Mouse (Mus musculus) intestine, embryonic 15.5 days (tissue): ENCODE measurements around the gene Gm20390. TPM values are rescaled to one million over a fixed set of nuclear protein-coding genes. Genes with fewer than 3 reads are reported as not detected.

ENCODE experiments used
- ATAC-seq: fragments of 200-750 bp; cut with Nextera tagmentation; 2 replicates; pipeline ENCODE4 v1.8.0; 2017; ENCODE audit warnings: moderate TSS enrichment, moderate library complexity
- H3K27ac ChIP-seq: fragments of 300-500 bp; sonication (generic); 2 replicates; pipeline ENCODE4 v1.5.1; 2015; ENCODE audit warnings: mild to moderate bottlenecking, inconsistent platforms
- H3K27me3 ChIP-seq: fragments of 300-500 bp; sonication (generic); replicated peaks from 2 replicates; pipeline ENCODE4 v1.6.1; 2015; ENCODE audit warnings: inconsistent platforms
- H3K36me3 ChIP-seq: fragments of 300-500 bp; sonication (generic); 2 replicates; pipeline ENCODE4 v1.6.1; 2015; ENCODE audit warnings: inconsistent platforms
- H3K4me1 ChIP-seq: fragments of 300-500 bp; sonication (generic); replicated peaks from 2 replicates; pipeline ENCODE4 v1.6.1; 2015; ENCODE audit warnings: inconsistent platforms
- H3K4me2 ChIP-seq: fragments of 300-500 bp; sonication (generic); replicated peaks from 2 replicates; pipeline ENCODE4 v1.6.1; 2015; ENCODE audit warnings: mild to moderate bottlenecking, inconsistent platforms
- H3K4me3 ChIP-seq: fragments of 300-500 bp; sonication (generic); replicated peaks from 2 replicates; pipeline ENCODE4 v1.5.1; 2015; ENCODE audit warnings: inconsistent platforms
- H3K9ac ChIP-seq: fragments of 300-500 bp; sonication (generic); 2 replicates; pipeline ENCODE4 v1.6.1; 2015; ENCODE audit warnings: inconsistent platforms
- H3K9me3 ChIP-seq: fragments of 300-500 bp; sonication (generic); 2 replicates; pipeline ENCODE4 v1.6.1; 2016; ENCODE audit warnings: inconsistent platforms
- WGBS: fragments of 180-500 bp; shearing (Covaris S2); methylation state at CpG from one replicate; pipeline ENCODE4 v1.1.7; 2015; 5-methylcytosine and 5-hydroxymethylcytosine counted together
- polyA plus RNA-seq: library from polyadenylated mRNA; unstranded; fragments of >200 nt; fragmentation: Nextera tagmentation; extraction: Ambion mirVana; gene quantifications from 2 replicates; pipeline ENCODE4 v1.2.1, GENCODE M21; 2015

The Gm20390 gene
- polyA plus RNA-seq, result 432 and 477 TPM in 2 replicates

DNA sequence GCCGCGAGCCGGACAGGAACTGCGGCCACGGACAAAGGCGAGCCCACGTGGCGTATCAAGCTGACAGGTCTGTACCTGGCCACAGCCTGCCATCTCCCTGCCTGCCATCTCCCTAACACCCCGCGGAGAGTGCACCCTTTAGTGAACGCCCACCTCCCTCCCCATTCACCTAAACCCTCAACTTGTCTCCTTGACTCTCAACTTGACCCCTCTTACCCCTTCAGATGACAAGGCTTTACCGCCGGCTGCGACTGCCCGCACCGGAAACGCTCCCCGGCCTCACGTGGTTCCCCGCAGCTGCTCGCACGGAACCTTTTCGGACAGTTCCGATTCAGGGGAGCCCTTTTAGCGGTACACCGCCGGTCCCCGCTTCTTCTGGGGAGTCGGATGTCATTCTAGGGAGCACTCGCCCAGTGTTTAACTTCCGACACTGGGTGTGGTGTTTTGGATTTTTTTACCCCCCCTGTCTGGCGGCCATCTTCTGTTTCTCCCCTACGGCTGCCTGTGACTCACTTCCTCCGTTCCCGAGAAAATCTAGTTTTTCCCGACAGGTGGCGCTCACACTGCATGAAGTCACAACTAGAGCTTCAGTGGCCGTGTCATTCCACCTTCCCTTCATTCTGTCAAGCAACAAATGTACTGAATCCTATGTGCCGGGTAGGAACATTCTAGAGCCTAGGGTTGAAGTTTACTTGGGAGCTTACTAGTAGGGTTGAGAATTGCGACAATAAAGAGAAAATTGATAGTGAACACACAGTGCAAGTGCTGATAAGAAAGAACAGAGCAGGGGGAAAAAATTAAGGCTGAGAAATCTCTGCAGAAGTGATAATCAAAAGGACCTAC, at the start of gene Gm20390, which contains the start of gene Nme1:
TSS of gene Gm20390 (minus strand) at position 289 of the 843 bp plus-strand sequence.
TSS of gene Nme1 (minus strand) at position 517 of the 843 bp plus-strand sequence.
- no peaks in the 10 kb centered on the region for H3K9me3 ChIP-seq
- peak within 1 kb of the TSS; percentile 75 for H3K4me3 ChIP-seq
- peak; percentile 97 for ATAC-seq
- 0 out of 2 replicates have a peak, but pooled peaks cover 2% of the 10 kb centered on the region for H3K36me3 ChIP-seq
- peak within 1 kb of the TSS; percentile 63 for H3K27ac ChIP-seq
- H3K9ac ChIP-seq, result peak within 1 kb of the TSS; percentile 68
- H3K4me2 ChIP-seq, result peak within 1 kb of the TSS; percentile 77
- no peaks in the 10 kb centered on the region for H3K27me3 ChIP-seq
- 0 out of 2 replicates have a peak, but pooled peaks cover 4% of the 10 kb centered on the region for H3K4me1 ChIP-seq
- under 1% methylated on average over 40 of the region's 40 CpGs for WGBS

- no peak overlapping the region for H3K4me2 ChIP-seq
- no peak overlapping the region for H3K4me3 ChIP-seq
- H3K4me1 ChIP-seq, result 0 out of 2 replicates have a peak, but pooled peaks cover 5% of the 10 kb centered on the region
- no peak for ATAC-seq
- H3K9ac ChIP-seq, result no peak overlapping the region
- no peaks in the 10 kb centered on the region for H3K36me3 ChIP-seq
- no peak overlapping the region for H3K27ac ChIP-seq
- 89% methylated on average over 2 of the region's 2 CpGs for WGBS
- no peaks in the 10 kb centered on the region for H3K9me3 ChIP-seq
- H3K27me3 ChIP-seq, result no peaks in the 10 kb centered on the region
Measured at GRCm38 (mm10) chr11:94003346-94003745, 35.3 kb upstream of the Gm20390 start.

DNA sequence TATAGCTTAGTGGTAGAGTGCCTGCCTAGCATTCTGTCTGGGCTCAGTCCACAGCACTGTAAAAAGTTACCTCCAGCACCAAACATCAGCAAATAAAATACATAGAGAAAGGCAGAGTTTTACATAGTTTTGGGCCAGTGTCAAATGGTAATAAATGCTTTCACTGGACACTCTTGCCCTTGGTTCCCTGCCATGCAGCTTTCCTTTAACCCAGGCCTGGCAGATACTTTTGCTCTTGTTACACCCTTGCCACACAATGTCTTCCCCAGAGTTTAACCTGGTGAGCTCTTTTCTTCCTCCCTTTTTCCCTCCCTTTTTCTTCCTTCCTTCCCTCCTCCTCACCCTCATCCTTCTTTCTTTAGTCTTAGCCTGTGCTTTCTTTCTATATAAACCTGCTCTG, 31.2 kb upstream of the Gm20390 start:
- no peak for ATAC-seq
- H3K9me3 ChIP-seq, result no peaks in the 10 kb centered on the region
- H3K27me3 ChIP-seq, result no peaks in the 10 kb centered on the region

DNA sequence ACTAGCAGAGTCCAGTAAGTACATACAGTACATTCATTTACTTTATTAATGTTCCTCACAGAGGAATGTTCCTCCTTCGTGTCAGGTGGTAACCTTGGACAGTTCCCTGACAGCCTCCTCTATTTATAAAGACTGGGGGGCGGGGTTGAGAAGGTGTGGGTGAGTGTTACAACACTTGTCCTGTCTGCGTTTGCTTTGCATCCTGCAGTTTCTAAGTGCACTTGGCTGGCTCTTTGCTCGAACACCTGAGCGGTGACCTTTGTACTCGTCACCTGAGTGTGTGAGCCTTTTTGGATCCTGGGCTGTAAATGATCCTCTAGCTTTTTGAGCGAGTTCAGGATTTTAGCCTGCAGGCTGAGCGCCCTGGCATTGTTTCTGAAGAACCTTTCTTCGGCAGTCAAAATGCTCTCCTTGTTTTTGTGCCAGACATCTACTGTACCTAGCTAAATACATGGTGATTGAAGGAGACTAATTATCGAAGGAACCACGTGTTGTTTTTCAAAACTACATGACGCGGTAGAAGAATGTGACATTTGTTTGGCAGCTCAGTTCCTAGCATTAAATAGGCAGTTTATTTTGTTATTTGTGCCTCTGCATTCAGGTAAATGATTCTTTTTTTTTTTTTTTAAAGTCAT, 29.2 kb upstream of the Gm20390 start:
- H3K27ac ChIP-seq, result peak overlapping the region; percentile 99; the same call in 1 of the 2 replicates
- H3K4me1 ChIP-seq, result peaks cover 15% of the 10 kb centered on the region
- H3K9ac ChIP-seq, result peak overlapping the region; percentile 92
- H3K36me3 ChIP-seq, result no peaks in the 10 kb centered on the region
- WGBS, result 23% methylated on average over 13 of the region's 13 CpGs
- peak; percentile 36 for ATAC-seq
- no peaks in the 10 kb centered on the region for H3K27me3 ChIP-seq
- H3K4me3 ChIP-seq, result peak overlapping the region; percentile 97
- H3K4me2 ChIP-seq, result peak overlapping the region; percentile 89
- H3K9me3 ChIP-seq, result no peaks in the 10 kb centered on the region

More for the DNA sequence above, 31.2 kb upstream of the Gm20390 start:
- Histone ChIP-seq H3K27ac (no peak overlapping the region), H3K4me1 (peaks cover 15% of the 10 kb centered on the region), H3K9ac (no peak overlapping the region), H3K4me3 (no peak overlapping the region), H3K4me2 (no peak overlapping the region), H3K36me3 (no peaks in the 10 kb centered on the region)

DNA sequence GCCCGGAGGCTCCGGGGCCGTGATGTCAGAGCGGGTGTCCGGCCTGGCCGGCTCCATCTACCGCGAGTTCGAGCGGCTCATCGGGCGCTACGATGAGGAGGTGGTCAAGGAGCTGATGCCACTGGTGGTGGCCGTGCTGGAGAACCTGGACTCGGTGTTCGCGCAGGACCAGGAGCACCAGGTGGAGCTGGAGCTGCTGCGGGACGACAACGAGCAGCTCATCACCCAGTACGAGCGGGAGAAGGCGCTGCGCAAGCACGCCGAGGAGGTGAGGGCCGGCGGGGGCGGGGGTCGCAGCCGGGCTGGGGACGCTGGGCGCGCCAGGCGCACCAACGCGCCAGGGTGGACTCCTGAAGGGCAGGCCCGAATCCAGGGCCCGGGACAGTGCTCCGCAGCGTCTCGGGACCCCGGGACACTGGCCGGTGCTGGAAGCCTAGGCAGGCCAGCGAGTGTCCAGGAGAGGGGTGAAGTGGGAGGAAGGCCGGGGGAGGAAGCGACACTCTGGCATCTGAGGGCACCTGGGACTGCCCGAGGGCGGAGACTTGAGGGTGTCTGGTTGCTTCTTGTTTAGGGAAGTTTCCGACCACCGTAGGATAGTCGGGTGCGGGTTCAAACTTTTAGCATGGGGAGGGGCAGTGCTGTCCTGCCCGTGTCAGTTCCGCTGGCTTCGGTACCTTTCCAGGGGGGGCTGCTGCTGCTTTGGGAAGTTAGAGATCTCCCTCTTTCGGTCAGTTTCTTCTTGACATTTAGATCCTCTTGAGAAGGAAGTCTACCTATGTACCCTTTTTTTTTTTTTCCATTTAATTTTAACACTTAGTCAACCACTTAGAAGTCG, 28.4 kb upstream of the Gm20390 start:
- Histone ChIP-seq H3K36me3 (no peaks in the 10 kb centered on the region), H3K4me3 (peak overlapping the region; percentile 97), H3K9me3 (no peaks in the 10 kb centered on the region), H3K27me3 (no peaks in the 10 kb centered on the region), H3K4me2 (peak overlapping the region; percentile 89), H3K27ac (peak overlapping the region; percentile 99), H3K9ac (peak overlapping the region; percentile 92), H3K4me1 (peaks cover 15% of the 10 kb centered on the region)
- under 1% methylated on average over 58 of the region's 58 CpGs for WGBS
- peak; percentile 42 for ATAC-seq

DNA sequence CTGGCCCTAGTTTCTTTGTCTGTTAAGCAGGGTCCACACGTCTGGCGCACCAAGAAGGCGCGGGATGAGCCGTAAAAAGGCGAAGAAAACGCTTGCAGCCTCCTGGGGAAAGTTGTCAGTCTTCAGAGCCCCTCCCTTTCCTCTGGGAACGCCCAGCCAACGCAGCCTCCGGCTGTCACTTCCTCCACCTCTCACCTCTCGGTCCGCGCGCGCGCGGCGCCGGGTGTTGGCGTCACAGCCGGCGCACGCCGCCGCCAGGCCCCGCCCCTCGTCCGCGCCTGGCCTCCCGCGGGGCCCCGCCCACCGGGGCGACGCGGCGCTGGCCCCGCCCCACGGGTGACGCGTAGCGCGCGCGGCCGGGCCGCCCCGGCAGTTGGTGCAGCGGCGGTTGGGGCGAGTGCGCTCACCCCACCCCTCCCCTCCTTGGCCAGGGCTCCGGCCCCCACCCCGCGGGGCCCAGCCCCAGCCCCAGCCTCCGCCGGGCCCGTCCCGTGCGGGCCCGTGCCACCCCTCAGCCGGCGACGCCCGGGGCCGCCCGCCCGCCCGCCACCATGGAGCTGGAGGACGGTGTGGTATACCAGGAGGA, 27.7 kb upstream of the Gm20390 start, which contains the start of gene Spag9:
TSS of gene Spag9 (plus strand) at position 372 of the 586 bp plus-strand sequence.
- Histone ChIP-seq H3K4me3 (peak within 1 kb of the TSS; percentile 97), H3K4me1 (peaks cover 15% of the 10 kb centered on the region), H3K36me3 (no peaks in the 10 kb centered on the region), H3K9ac (peak within 1 kb of the TSS; percentile 92), H3K27ac (peak within 1 kb of the TSS; percentile 99), H3K4me2 (peak within 1 kb of the TSS; percentile 89), H3K27me3 (no peaks in the 10 kb centered on the region), H3K9me3 (no peaks in the 10 kb centered on the region)
- peak; percentile 95 for ATAC-seq
- WGBS, result 1% methylated on average over 66 of the region's 70 CpGs

- 1% methylated on average over 15 of the region's 15 CpGs for WGBS
- ATAC-seq, result peak; percentile 75
Measured at GRCm38 (mm10) chr11:93995111-93995719, 27.1 kb upstream of the Gm20390 start.

DNA sequence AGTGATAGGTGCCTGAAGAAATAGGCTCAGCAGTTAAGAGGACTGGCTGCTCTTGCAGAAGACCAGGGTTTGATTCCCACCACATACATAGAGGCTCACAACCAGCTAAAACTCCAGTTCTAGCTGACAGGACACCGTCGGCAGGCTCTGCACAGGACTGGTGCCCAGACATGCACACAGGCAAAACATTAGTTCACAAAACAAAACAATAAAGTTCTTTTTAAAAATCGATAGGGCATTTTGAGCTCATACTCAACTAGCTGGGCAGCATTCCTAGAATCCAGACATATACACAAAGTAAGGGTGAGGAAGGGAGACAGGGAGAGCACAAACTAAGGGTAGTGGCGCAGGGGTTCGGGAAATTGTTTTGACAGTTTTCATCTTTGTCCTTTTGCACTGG, 26.4 kb upstream of the Gm20390 start:
- peak overlapping the region; percentile 97 for H3K4me3 ChIP-seq
- H3K4me2 ChIP-seq, result peak overlapping the region; percentile 89
- 60% methylated on average over 5 of the region's 5 CpGs for WGBS
- H3K4me1 ChIP-seq, result peaks cover 15% of the 10 kb centered on the region
- H3K27ac ChIP-seq, result peak overlapping the region; percentile 99
- no peak for ATAC-seq
- no peaks in the 10 kb centered on the region for H3K27me3 ChIP-seq
- no peaks in the 10 kb centered on the region for H3K36me3 ChIP-seq
- no peaks in the 10 kb centered on the region for H3K9me3 ChIP-seq
- peak overlapping the region; percentile 73; the same call in 1 of the 2 replicates for H3K9ac ChIP-seq

More at GRCm38 (mm10) chr11:93995111-93995719, 27.1 kb upstream of the Gm20390 start:
- Histone ChIP-seq H3K4me1 (peaks cover 15% of the 10 kb centered on the region), H3K9ac (peak overlapping the region; percentile 73), H3K27me3 (no peaks in the 10 kb centered on the region), H3K4me3 (peak overlapping the region; percentile 97), H3K27ac (peak overlapping the region; percentile 99), H3K36me3 (no peaks in the 10 kb centered on the region), H3K4me2 (peak overlapping the region; percentile 89), H3K9me3 (no peaks in the 10 kb centered on the region)

- H3K9ac ChIP-seq, result no peak overlapping the region
- ATAC-seq, result peak; percentile 39; the same call in 1 of the 2 replicates
- no peaks in the 10 kb centered on the region for H3K4me1 ChIP-seq
- H3K4me3 ChIP-seq, result no peak overlapping the region
- peak overlapping the region; percentile 57 for H3K27ac ChIP-seq
- no peaks in the 10 kb centered on the region for H3K27me3 ChIP-seq
- 46% methylated on average over 12 of the region's 12 CpGs for WGBS
- H3K9me3 ChIP-seq, result no peaks in the 10 kb centered on the region
- H3K36me3 ChIP-seq, result no peaks in the 10 kb centered on the region
- no peak overlapping the region for H3K4me2 ChIP-seq
Measured at GRCm38 (mm10) chr11:93988328-93989062, 20.4 kb upstream of the Gm20390 start.

DNA sequence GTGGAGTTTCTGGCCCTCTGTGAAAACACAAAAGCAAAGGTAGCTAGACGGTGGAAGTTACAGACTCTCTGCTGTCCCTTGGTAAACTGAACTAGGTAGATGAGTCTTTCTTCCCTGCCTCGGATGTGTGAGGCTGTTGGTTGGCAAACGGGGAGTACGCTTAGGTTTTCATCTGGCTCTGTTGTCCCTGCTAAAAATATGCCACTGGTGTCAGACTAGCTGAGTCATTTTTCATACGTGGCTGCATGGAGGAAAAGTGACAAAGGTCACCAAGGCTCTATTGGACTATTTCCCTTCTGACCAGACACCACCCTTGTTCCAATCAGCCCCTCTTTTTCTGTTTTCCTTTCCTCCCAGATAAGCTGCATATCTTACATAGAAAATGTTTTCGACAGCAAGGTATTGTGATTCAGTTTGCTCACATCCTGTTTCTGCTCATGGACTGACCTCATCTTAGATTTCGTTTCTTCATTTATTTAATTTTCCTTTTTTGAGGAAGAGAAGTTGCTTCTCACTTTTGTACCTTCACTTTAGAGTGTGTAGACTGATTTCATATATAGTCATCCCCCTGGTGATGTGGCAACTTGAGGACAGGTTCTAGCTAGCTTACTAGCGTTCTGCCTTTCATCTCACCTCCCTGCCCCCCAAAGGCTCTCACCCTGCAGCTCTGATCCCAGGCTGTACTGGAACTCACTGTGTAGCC, 19.7 kb upstream of the Gm20390 start:
- peak; percentile 68 for ATAC-seq
- Histone ChIP-seq H3K4me3 (no peak overlapping the region), H3K9me3 (no peaks in the 10 kb centered on the region), H3K27ac (peak overlapping the region; percentile 57), H3K27me3 (no peaks in the 10 kb centered on the region), H3K4me2 (no peak overlapping the region), H3K36me3 (no peaks in the 10 kb centered on the region), H3K9ac (no peak overlapping the region), H3K4me1 (no peaks in the 10 kb centered on the region)
- WGBS, result 59% methylated on average over 8 of the region's 8 CpGs
